Mouse (Mus musculus) hindbrain, embryonic 13.5 days (tissue): Measurements from ENCODE around the gene Gm49661. TPM values are rescaled to one million over a fixed set of nuclear protein-coding genes. Genes with fewer than 3 reads are reported as not detected.

ENCODE experiments used
- ATAC-seq: fragments of 200-750 bp; cut with Nextera tagmentation; 2 replicates; pipeline ENCODE4 v1.8.0; 2017; ENCODE audit warnings: moderate TSS enrichment; ENCODE audit not compliant: low FRiP score
- H3K27ac ChIP-seq: fragments of 300-500 bp; sonication (generic); 2 replicates; pipeline ENCODE4 v1.5.1; 2015; ENCODE audit warnings: inconsistent platforms, mild to moderate bottlenecking, moderate library complexity
- H3K27me3 ChIP-seq: fragments of 300-500 bp; sonication (generic); 2 replicates; pipeline ENCODE4 v1.6.1; 2015; ENCODE audit warnings: mild to moderate bottlenecking, inconsistent platforms
- H3K36me3 ChIP-seq: fragments of 300-500 bp; sonication (generic); 2 replicates; pipeline ENCODE4 v1.6.1; 2015; ENCODE audit warnings: mild to moderate bottlenecking, inconsistent platforms
- H3K4me1 ChIP-seq: fragments of 300-500 bp; sonication (generic); replicated peaks from 2 replicates; pipeline ENCODE4 v1.6.1; 2015; ENCODE audit warnings: inconsistent platforms
- H3K4me2 ChIP-seq: fragments of 300-500 bp; sonication (generic); 2 replicates; pipeline ENCODE4 v1.6.1; 2015; ENCODE audit warnings: inconsistent platforms, mild to moderate bottlenecking, moderate library complexity
- H3K4me3 ChIP-seq: fragments of 300-500 bp; sonication (generic); 2 replicates; pipeline ENCODE4 v1.5.1; 2015; ENCODE audit warnings: mild to moderate bottlenecking, inconsistent platforms
- H3K9ac ChIP-seq: fragments of 300-500 bp; sonication (generic); 2 replicates; pipeline ENCODE4 v1.6.1; 2015; ENCODE audit warnings: mild to moderate bottlenecking, inconsistent platforms
- H3K9me3 ChIP-seq: fragments of 300-500 bp; sonication (generic); 2 replicates; pipeline ENCODE4 v1.6.1; 2016; ENCODE audit warnings: inconsistent platforms
- WGBS: fragments of 180-500 bp; shearing (Covaris S2); methylation state at CpG from one replicate; pipeline ENCODE4 v1.1.7; 2015; 5-methylcytosine and 5-hydroxymethylcytosine counted together
- polyA plus RNA-seq: library from polyadenylated mRNA; unstranded; fragments of >200 nt; fragmentation: Nextera tagmentation; extraction: Ambion mirVana; gene quantifications from 2 replicates; pipeline ENCODE4 v1.2.1, GENCODE M21; 2015

Gene Gm49661
- not detected in 2 replicates for polyA plus RNA-seq

GRCm38 (mm10) chr8:84969241-84970134 lies at the start of gene Gm49661, which contains the start of the genes Prdx2 and Rnaseh2a:
TSS of gene Gm49661 (minus strand) at chr8:84969433.
TSS of gene Prdx2 (plus strand) at chr8:84969587.
TSS of gene Rnaseh2a (minus strand) at chr8:84969767.
- WGBS, result under 1% methylated on average over 56 of the region's 56 CpGs
- Histone ChIP-seq H3K9me3 (no peaks in the 10 kb centered on the region), H3K27me3 (no peaks in the 10 kb centered on the region), H3K4me1 (peaks cover 56% of the 10 kb centered on the region), H3K4me2 (peak within 1 kb of the TSS; percentile 98), H3K36me3 (peaks cover 35% of the 10 kb centered on the region), H3K9ac (peak within 1 kb of the TSS; percentile 90), H3K4me3 (peak within 1 kb of the TSS; percentile 74), H3K27ac (peak within 1 kb of the TSS; percentile 91)
- ATAC-seq, result peak; percentile 77

- Histone ChIP-seq H3K27ac (no peak overlapping the region), H3K27me3 (peaks cover 29% of the 10 kb centered on the region), H3K4me3 (no peak overlapping the region), H3K4me2 (no peak overlapping the region), H3K9me3 (no peaks in the 10 kb centered on the region), H3K36me3 (peaks cover 53% of the 10 kb centered on the region), H3K9ac (no peak overlapping the region; the same call in 1 of the 2 replicates), H3K4me1 (peaks cover 6% of the 10 kb centered on the region)
- ATAC-seq, result no peak
- 50% methylated on average over 5 of the region's 5 CpGs for WGBS
These were observed 48.0 kb upstream of the Gm49661 start for GRCm38 (mm10) chr8:85017209-85017608.

- no peak overlapping the region for H3K4me2 ChIP-seq
- no peak overlapping the region for H3K9ac ChIP-seq
- no peak overlapping the region for H3K4me3 ChIP-seq
- H3K27ac ChIP-seq, result no peak overlapping the region
- H3K9me3 ChIP-seq, result no peaks in the 10 kb centered on the region
- H3K4me1 ChIP-seq, result peaks cover 6% of the 10 kb centered on the region
- H3K36me3 ChIP-seq, result peaks cover 48% of the 10 kb centered on the region
- peaks cover 33% of the 10 kb centered on the region for H3K27me3 ChIP-seq
- no peak for ATAC-seq
- 77% methylated on average over 10 of the region's 10 CpGs for WGBS
These were observed 47.5 kb upstream of the Gm49661 start for GRCm38 (mm10) chr8:85016724-85017123.

DNA sequence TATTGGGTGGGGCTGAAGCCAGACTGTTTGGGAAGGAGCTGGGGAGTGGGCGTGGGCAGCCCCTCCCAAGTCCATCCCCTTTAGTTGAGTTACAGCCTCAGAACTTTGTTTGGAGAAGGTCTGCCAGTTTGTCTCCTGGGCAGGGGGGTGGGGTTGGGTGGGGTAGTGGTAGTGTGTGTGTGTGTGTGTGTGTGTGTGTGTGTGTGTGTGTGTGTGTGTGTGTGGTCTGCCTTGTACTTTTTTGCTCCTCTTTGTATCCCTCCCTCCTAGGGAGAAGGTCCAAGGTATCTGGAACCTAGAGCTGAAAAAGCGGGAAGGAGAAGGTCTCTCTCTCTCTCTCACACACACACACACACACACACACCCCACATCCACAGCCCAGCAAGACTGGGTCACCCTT lies 45.2 kb upstream of the Gm49661 start, which contains the start of gene Best2:
Gene Best2, minus strand, starts transcription at position 101 of the 400 bp plus-strand sequence.
- Histone ChIP-seq H3K4me3 (peak within 1 kb of the TSS; percentile 38), H3K9me3 (no peaks in the 10 kb centered on the region), H3K36me3 (peaks cover 25% of the 10 kb centered on the region), H3K27ac (no peak within 1 kb of the TSS), H3K4me1 (peaks cover 6% of the 10 kb centered on the region), H3K4me2 (peak within 1 kb of the TSS; percentile 66), H3K27me3 (peaks cover 49% of the 10 kb centered on the region), H3K9ac (peak within 1 kb of the TSS; percentile 67)
- WGBS, result 70% methylated on average over 1 of the region's 2 CpGs
- ATAC-seq, result no peak

DNA sequence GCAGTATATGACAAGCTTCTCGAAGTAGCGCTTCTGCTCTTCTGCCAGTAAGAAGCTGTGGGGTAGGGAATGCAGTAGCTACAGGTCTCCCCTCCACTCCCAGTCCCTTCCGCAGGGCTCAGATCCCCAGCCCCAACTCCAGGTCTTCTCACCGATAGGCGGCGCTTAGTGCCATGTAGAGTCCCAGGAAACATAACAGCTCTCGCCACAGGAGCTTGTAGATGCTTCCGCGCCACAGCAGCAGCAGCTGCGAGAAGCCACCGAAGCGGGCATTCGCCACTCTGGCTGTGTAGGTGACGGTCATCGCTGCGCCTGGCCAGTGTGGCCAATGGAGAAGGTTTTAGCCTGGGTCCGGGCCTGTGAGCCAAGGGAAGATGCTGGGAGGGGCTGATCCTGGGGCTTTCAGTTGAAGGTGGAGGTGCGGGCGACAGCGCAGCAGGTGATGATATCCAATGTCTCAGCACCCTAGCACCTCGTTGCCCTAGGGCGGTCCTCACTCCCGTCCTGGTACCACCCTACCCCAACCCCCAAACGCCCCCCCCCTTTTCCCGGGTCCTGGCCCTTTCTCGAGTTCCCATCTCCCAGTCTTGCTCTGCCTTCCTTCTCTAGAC lies 44.1 kb upstream of the Gm49661 start:
- 5% methylated on average over 25 of the region's 26 CpGs for WGBS
- peak; percentile 80 for ATAC-seq
- Histone ChIP-seq H3K9ac (peak overlapping the region; percentile 67), H3K9me3 (no peaks in the 10 kb centered on the region), H3K4me2 (peak overlapping the region; percentile 66), H3K27ac (no peak overlapping the region), H3K4me1 (peaks cover 6% of the 10 kb centered on the region), H3K36me3 (peaks cover 14% of the 10 kb centered on the region), H3K27me3 (peaks cover 60% of the 10 kb centered on the region), H3K4me3 (peak overlapping the region; percentile 38)

DNA sequence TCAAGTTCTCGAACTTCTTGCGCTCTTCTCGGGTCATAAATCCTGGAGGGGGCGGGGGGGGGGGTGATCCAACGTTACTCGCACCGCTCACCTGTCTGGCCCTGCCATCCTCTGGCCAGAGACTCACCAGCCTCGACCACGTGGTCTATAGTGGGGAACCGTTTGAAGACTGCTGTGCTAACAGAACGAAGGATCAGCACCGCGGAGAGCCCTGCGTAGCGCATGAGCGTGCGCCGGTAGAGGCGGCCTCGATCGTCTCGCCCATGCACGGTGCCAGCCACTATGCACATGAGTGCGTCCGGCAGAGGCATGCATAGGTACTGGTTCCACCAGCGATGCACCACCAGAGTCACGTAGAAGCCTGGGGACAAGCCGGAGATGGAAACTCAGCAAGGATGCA lies 42.0 kb upstream of the Gm49661 start:
- Histone ChIP-seq H3K9ac (peak overlapping the region; percentile 46; the same call in 1 of the 2 replicates), H3K27ac (no peak overlapping the region), H3K27me3 (peaks cover 78% of the 10 kb centered on the region), H3K4me2 (no peak overlapping the region), H3K36me3 (no peaks in the 10 kb centered on the region), H3K4me1 (peaks cover 6% of the 10 kb centered on the region), H3K4me3 (no peak overlapping the region), H3K9me3 (no peaks in the 10 kb centered on the region)
- ATAC-seq, result no peak
- 18% methylated on average over 28 of the region's 28 CpGs for WGBS

- H3K36me3 ChIP-seq, result peaks cover 3% of the 10 kb centered on the region; the same call in 1 of the 2 replicates
- H3K27me3 ChIP-seq, result peaks cover 54% of the 10 kb centered on the region
- no peak overlapping the region for H3K27ac ChIP-seq
- H3K4me2 ChIP-seq, result no peak overlapping the region
- H3K4me3 ChIP-seq, result no peak overlapping the region
- H3K4me1 ChIP-seq, result no peaks in the 10 kb centered on the region
- no peak for ATAC-seq
- no peaks in the 10 kb centered on the region for H3K9me3 ChIP-seq
- 18% methylated on average over 25 of the region's 25 CpGs for WGBS
- no peak overlapping the region for H3K9ac ChIP-seq
These were observed 38.5 kb upstream of the Gm49661 start for GRCm38 (mm10) chr8:85007686-85008085.

DNA sequence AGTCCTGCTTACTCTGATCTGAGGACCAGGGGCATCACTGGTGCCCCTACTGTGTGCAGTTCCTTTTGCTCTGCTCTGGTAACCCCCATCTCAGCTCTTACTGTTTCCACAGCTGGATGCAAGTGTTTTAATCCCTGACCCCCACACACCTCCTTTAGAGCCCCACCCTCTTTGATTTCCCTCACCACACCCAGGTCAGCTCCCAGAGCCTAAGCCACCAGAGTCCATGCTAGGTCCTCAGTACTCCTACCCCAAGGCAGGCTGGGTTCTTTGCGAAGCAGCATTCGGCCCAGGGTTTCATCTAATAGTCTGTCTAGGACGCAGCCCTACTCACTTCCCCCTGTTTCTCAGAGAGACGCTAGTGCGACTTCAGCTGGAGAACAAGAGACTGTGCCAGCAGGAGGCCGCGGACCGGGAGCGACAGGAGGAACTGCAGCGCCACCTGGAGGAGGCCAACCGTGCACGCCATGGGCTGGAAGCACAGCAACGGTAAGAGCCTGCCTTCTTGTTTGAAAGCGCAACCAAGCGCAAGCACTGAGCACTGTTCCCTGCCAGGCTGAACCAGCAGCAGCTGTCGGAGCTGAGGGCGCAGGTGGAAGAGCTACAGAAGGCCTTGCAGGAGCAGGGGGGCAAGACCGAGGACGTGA lies 28.5 kb upstream of the Gm49661 start:
- H3K4me1 ChIP-seq, result peaks cover 15% of the 10 kb centered on the region
- peaks cover 38% of the 10 kb centered on the region for H3K27me3 ChIP-seq
- peak overlapping the region; percentile 31 for H3K4me2 ChIP-seq
- peak overlapping the region; percentile 26; the same call in 1 of the 2 replicates for H3K27ac ChIP-seq
- H3K36me3 ChIP-seq, result peaks cover 15% of the 10 kb centered on the region
- H3K9me3 ChIP-seq, result no peaks in the 10 kb centered on the region
- ATAC-seq, result peak; percentile 71
- WGBS, result 1% methylated on average over 19 of the region's 19 CpGs
- H3K9ac ChIP-seq, result peak overlapping the region; percentile 53
- H3K4me3 ChIP-seq, result peak overlapping the region; percentile 8; the same call in 1 of the 2 replicates

GRCm38 (mm10) chr8:84996978-84997377 lies 27.7 kb upstream of the Gm49661 start:
- H3K4me1 ChIP-seq, result peaks cover 15% of the 10 kb centered on the region
- H3K4me3 ChIP-seq, result no peak overlapping the region
- no peak for ATAC-seq
- H3K9ac ChIP-seq, result no peak overlapping the region
- H3K4me2 ChIP-seq, result no peak overlapping the region
- peaks cover 9% of the 10 kb centered on the region; the same call in 1 of the 2 replicates for H3K36me3 ChIP-seq
- H3K27me3 ChIP-seq, result peaks cover 38% of the 10 kb centered on the region
- WGBS, result 75% methylated on average over 5 of the region's 5 CpGs
- H3K27ac ChIP-seq, result no peak overlapping the region
- no peaks in the 10 kb centered on the region for H3K9me3 ChIP-seq

DNA sequence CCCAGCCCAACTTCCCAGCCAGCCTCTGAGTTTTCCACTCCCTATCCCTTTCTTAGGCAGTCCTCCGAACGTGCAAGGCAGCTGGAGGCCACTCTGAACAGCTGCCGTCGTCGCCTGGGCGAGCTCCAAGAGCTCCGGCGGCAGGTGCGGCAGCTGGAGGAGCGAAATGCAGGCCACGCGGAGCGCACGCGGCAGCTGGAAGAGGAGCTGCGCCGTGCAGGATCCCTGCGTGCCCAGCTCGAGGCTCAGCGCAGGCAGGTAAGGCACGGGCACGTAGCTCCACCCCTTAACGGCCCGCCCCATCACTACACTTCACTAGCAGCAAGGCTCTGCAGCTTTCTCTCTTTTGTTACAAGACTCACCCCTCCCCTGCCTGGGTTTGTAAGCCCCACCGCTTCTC lies 26.4 kb upstream of the Gm49661 start:
- 14% methylated on average over 25 of the region's 25 CpGs for WGBS
- Histone ChIP-seq H3K4me2 (0 out of 2 replicates have a peak overlapping the region, but pooled peaks have one; percentile 15), H3K9ac (no peak overlapping the region), H3K4me1 (peaks cover 22% of the 10 kb centered on the region), H3K9me3 (no peaks in the 10 kb centered on the region), H3K4me3 (no peak overlapping the region), H3K27ac (no peak overlapping the region), H3K36me3 (peaks cover 9% of the 10 kb centered on the region; the same call in 1 of the 2 replicates), H3K27me3 (peaks cover 38% of the 10 kb centered on the region)
- no peak for ATAC-seq

DNA sequence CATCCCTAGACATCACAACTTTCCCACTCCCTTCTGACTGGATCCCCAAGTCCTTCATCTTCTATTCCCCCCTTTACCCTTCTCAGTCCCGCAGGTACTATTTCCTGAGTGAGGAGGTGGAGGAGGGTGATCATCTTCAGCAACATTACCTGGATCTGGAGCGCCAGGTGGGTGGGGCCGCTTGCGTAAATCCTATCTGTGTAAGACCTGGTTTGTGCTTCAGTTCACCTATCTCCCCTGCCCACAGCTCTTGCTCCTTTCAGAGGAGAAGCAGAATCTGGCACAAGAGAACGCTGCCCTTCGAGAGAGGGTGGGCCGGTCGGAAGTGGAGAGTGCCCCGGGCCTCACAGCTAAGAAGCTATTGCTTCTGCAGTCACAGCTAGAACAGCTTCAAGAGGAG lies 25.1 kb upstream of the Gm49661 start:
- Histone ChIP-seq H3K9ac (no peak overlapping the region), H3K36me3 (peaks cover 9% of the 10 kb centered on the region; the same call in 1 of the 2 replicates), H3K27ac (no peak overlapping the region), H3K27me3 (peaks cover 38% of the 10 kb centered on the region), H3K4me1 (peaks cover 29% of the 10 kb centered on the region), H3K9me3 (no peaks in the 10 kb centered on the region), H3K4me2 (no peak overlapping the region), H3K4me3 (no peak overlapping the region)
- WGBS, result 89% methylated on average over 9 of the region's 9 CpGs
- no peak for ATAC-seq

- Histone ChIP-seq H3K36me3 (peaks cover 3% of the 10 kb centered on the region; the same call in 1 of the 2 replicates), H3K27me3 (peaks cover 56% of the 10 kb centered on the region), H3K4me2 (peak overlapping the region; percentile 86), H3K27ac (peak overlapping the region; percentile 73), H3K9me3 (no peaks in the 10 kb centered on the region), H3K4me1 (peaks cover 29% of the 10 kb centered on the region), H3K9ac (peak overlapping the region; percentile 78), H3K4me3 (peak overlapping the region; percentile 55)
- ATAC-seq, result peak; percentile 55
- WGBS, result 3% methylated on average over 15 of the region's 15 CpGs
These were observed 21.6 kb upstream of the Gm49661 start for GRCm38 (mm10) chr8:84990836-84991235.
